Mouse (Mus musculus): ENCODE data around the gene Gm7257.

DNA sequence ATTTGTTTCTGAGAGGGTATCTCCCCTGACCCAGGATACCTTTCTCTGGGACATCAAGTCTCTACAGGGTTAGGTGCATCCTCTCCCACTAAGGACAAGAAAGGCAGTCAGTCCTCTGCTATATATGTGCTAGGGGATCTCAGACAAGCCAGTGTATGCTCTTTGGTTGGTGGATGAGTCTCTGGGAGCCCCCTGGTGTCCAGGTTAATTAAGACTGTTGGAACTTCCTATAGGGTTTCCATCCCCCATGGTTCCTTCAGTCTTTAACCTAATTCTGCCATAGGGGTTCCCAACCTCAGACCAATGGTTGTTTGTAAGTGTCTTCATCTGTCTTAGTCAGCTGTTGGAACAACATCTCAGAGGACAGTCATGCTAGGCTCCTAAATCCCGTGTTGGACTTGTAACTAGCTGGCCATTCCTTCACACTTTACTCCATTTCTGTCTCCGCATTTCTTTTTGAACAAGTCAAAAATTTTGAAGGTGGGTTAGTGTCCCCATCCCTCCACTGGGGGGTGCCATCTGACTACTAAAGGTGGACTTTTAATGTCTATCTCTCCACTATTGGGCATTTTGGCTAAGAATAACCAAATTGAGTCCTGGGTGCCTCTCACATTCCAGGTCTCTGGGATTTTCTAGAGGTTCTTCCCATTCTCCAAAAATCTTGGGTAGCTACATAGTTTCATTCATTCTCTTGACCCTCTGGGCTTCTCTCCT, 3.5 kb downstream of the Gm7257 start:
- TF ChIP-seq CTCF (IDR thresholded peaks at IDR 0.05; ENCODE audit: low read depth) (peak; percentile 32), EP300 (optimal IDR thresholded peaks at IDR 0.05) (no peak)
